Mouse (Mus musculus) ovary, postnatal 14 days (tissue): ENCODE data around the gene Tnfrsf13c.

ENCODE experiments used
- DNase-seq: peaks from one replicate; pipeline ENCODE4 v3.0.0; 2022; ENCODE audit warnings: low spot score

Tnfrsf13c gene

GRCm38 (mm10) chr15:82182311-82182710 lies 41.9 kb downstream of the Tnfrsf13c start:
- no peak for DNase-seq

GRCm38 (mm10) chr15:82181131-82181530 lies 43.0 kb downstream of the Tnfrsf13c start:
- DNase-seq, result no peak

- DNase-seq, result no peak
These were observed 46.4 kb downstream of the Tnfrsf13c start for GRCm38 (mm10) chr15:82177743-82178290.

GRCm38 (mm10) chr15:82175091-82175490 lies 49.1 kb downstream of the Tnfrsf13c start:
- DNase-seq, result no peak

GRCm38 (mm10) chr15:82172648-82173047 lies 51.5 kb downstream of the Tnfrsf13c start:
- DNase-seq, result no peak
